Mouse (Mus musculus): ENCODE data around the gene Elavl3. TPM values are rescaled to one million over a fixed set of nuclear protein-coding genes. Genes with fewer than 3 reads are reported as not detected.

Elavl3 gene
- total RNA-seq, 2 experiments from 2014 or later: 7.0 to 9.5 TPM

GRCm38 (mm10) chr9:22061339-22061738 lies 9.5 kb upstream of the Elavl3 start:
- no peak for DNase-seq (ENCODE audit: low spot score in 2 of 2)

GRCm38 (mm10) chr9:22058011-22058424 lies 6.2 kb upstream of the Elavl3 start:
- DNase-seq (ENCODE audit: low spot score in 2 of 2): no peak

GRCm38 (mm10) chr9:22057031-22057517 lies 5.3 kb upstream of the Elavl3 start:
- no peak for DNase-seq (ENCODE audit: low spot score in 2 of 2)

GRCm38 (mm10) chr9:22056303-22056910 lies 4.6 kb upstream of the Elavl3 start:
- DNase-seq (ENCODE audit: low spot score in 2 of 2): no peak

- no peak for DNase-seq (ENCODE audit: low spot score in 2 of 2)
These were observed 3.9 kb upstream of the Elavl3 start for GRCm38 (mm10) chr9:22055713-22056112.

GRCm38 (mm10) chr9:22054411-22055076 lies 2.7 kb upstream of the Elavl3 start:
- peak in 1 of 2 experiments; percentile 60 for DNase-seq (ENCODE audit: low spot score in 2 of 2)

- no peak for DNase-seq (ENCODE audit: low spot score in 2 of 2)
These were observed 1.8 kb upstream of the Elavl3 start for GRCm38 (mm10) chr9:22053657-22054056.

- no peak for DNase-seq (ENCODE audit: low spot score in 2 of 2)
These were observed 464 bp downstream of the Elavl3 start for GRCm38 (mm10) chr9:22051161-22051957.

- DNase-seq (ENCODE audit: low spot score in 2 of 2): peak in 1 of 2 experiments; percentile 21
These were observed 1.4 kb downstream of the Elavl3 start for GRCm38 (mm10) chr9:22050351-22050889.

- DNase-seq (ENCODE audit: low spot score in 2 of 2): no peak
These were observed 2.0 kb downstream of the Elavl3 start for GRCm38 (mm10) chr9:22049721-22050270.

- DNase-seq (ENCODE audit: low spot score in 2 of 2): no peak
These were observed 2.5 kb downstream of the Elavl3 start for GRCm38 (mm10) chr9:22049315-22049714.

- DNase-seq (ENCODE audit: low spot score in 2 of 2): no peak
These were observed 4.5 kb downstream of the Elavl3 start for GRCm38 (mm10) chr9:22047329-22047728.

- no peak for DNase-seq (ENCODE audit: low spot score in 2 of 2)
These were observed 10.0 kb downstream of the Elavl3 start for GRCm38 (mm10) chr9:22041832-22042231.

GRCm38 (mm10) chr9:22037826-22038225 lies 14.0 kb downstream of the Elavl3 start:
- no peak for DNase-seq (ENCODE audit: low spot score in 2 of 2)

- no peak for DNase-seq (ENCODE audit: low spot score in 2 of 2)
These were observed 16.4 kb downstream of the Elavl3 start for GRCm38 (mm10) chr9:22035300-22036044.

GRCm38 (mm10) chr9:22030386-22030785 lies 21.4 kb downstream of the Elavl3 start:
- DNase-seq (ENCODE audit: low spot score in 2 of 2): no peak

GRCm38 (mm10) chr9:22028467-22028866 lies 23.4 kb downstream of the Elavl3 start:
- DNase-seq (ENCODE audit: low spot score in 2 of 2): no peak

GRCm38 (mm10) chr9:22024592-22024991 lies 27.2 kb downstream of the Elavl3 start:
- no peak for DNase-seq (ENCODE audit: low spot score in 2 of 2)

GRCm38 (mm10) chr9:22017208-22017825 lies 34.5 kb downstream of the Elavl3 start:
- DNase-seq (ENCODE audit: low spot score in 2 of 2): no peak

GRCm38 (mm10) chr9:22016245-22016644 lies 35.6 kb downstream of the Elavl3 start:
- no peak for DNase-seq (ENCODE audit: low spot score in 2 of 2)

Data from adrenal gland, postnatal 4 days (tissue).